Mouse (Mus musculus) CH12.LX (cell line): ENCODE data around the gene Gal3st2b.
"Not testable (repeated sequence)": the region's sequence is repeated elsewhere in the genome, so short reads cannot be mapped to it uniquely, and the experiment has no call there.

ENCODE experiments used
- CTCF ChIP-seq, 2 experiments: IDR thresholded peaks in 1 of 2; conservative IDR thresholded peaks in 1 of 2; 2 replicates each; pipeline ENCODE4 v1.5.1; 2011 to 2012; ENCODE audit warnings: low read depth in 2 of 2, low read length in 2 of 2, improper control_type of control experiment in 1 of 2, inconsistent platforms in 1 of 2, mild to moderate bottlenecking in 1 of 2, moderate library complexity in 1 of 2
- E2F4 ChIP-seq: IDR thresholded peaks from 2 replicates; pipeline ENCODE4 v1.6.1; 2011; ENCODE audit warnings: low read depth, low read length, improper control_type of control experiment; ENCODE audit not compliant: insufficient replicate concordance
- EP300 ChIP-seq: IDR thresholded peaks from 2 replicates; pipeline ENCODE4 v1.6.1; 2011; ENCODE audit warnings: low read length, improper control_type of control experiment
- HCFC1 ChIP-seq: IDR thresholded peaks from 2 replicates; pipeline ENCODE4 v1.6.1; 2012; ENCODE audit warnings: low read depth, mild to moderate bottlenecking, inconsistent platforms, low read length, improper control_type of control experiment
- MAZ ChIP-seq: IDR thresholded peaks from 2 replicates; pipeline ENCODE4 v1.6.1; 2012; ENCODE audit warnings: low read depth, mild to moderate bottlenecking, inconsistent platforms, low read length, improper control_type of control experiment, moderate library complexity
- POLR2A ChIP-seq: IDR thresholded peaks from 2 replicates; pipeline ENCODE4 v1.6.1; 2011; ENCODE audit warnings: low read depth, mild to moderate bottlenecking, improper control_type of control experiment, low read length
- TBP ChIP-seq: conservative IDR thresholded peaks from 2 replicates; pipeline ENCODE4 v1.6.1; 2011; ENCODE audit warnings: low read depth, low read length, improper control_type of control experiment
- USF1 ChIP-seq: IDR thresholded peaks from 2 replicates; pipeline ENCODE4 v1.6.1; 2014; ENCODE audit warnings: low read depth, mild to moderate bottlenecking, inconsistent platforms, low read length, improper control_type of control experiment
- USF2 ChIP-seq: conservative IDR thresholded peaks from 2 replicates; pipeline ENCODE4 v1.6.1; 2011; ENCODE audit warnings: low read depth, low read length, improper control_type of control experiment
- ZC3H11A ChIP-seq: IDR thresholded peaks from 2 replicates; pipeline ENCODE4 v1.6.1; 2012; ENCODE audit warnings: low read depth, mild to moderate bottlenecking, inconsistent platforms, low read length, improper control_type of control experiment
- ZMIZ1 ChIP-seq: IDR thresholded peaks from 2 replicates; pipeline ENCODE4 v1.6.1; 2012; ENCODE audit warnings: low read depth, mild to moderate bottlenecking, inconsistent platforms, low read length, improper control_type of control experiment

- TF ChIP-seq TBP; EP300; USF2; E2F4; MAZ; USF1; CTCF (conservative IDR thresholded peaks at IDR 0.05 in 1 of 2, IDR thresholded peaks at IDR 0.05 in 1 of 2; ENCODE audit: low read depth in 2 of 2, low read length in 2 of 2); ZMIZ1; POLR2A; ZC3H11A; HCFC1: not testable (repeated sequence)
Measured at GRCm38 (mm10) chr1:93935378-93935777, 17.3 kb downstream of the Gal3st2b start.
